Mouse (Mus musculus) right cerebral cortex, postnatal 36 days (tissue): ENCODE data around the gene Gsdma3.
"Not testable (repeated sequence)": the region's sequence is repeated elsewhere in the genome, so short reads cannot be mapped to it uniquely, and the experiment has no call there.

Experiments used
- DNase-seq, 2 experiments: peaks; one replicate each; pipeline ENCODE4 v3.0.0; 2022; ENCODE audit warnings: low spot score in 2 of 2, mixed read lengths in 1 of 2

Gene Gsdma3

DNA sequence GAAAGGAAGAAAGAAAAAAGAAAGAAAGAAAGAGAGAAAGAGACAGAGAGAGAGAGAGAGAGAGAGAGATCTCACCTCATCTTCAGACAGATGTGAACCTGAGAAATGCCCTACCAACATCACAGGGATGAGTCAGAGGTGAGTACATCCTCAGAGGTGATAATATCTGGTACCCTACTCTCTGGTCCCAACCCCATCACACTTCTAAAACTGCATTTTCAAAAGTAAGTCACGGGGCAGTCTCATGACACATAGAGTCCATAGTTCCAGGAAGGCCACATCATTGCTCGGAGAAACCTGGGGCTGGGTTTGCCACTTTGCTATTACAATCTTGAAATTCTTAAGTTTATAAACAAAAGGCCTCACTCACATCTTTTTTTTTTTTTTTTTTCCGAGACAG lies 30.2 kb upstream of the Gsdma3 start:
- DNase-seq: no peak

DNA sequence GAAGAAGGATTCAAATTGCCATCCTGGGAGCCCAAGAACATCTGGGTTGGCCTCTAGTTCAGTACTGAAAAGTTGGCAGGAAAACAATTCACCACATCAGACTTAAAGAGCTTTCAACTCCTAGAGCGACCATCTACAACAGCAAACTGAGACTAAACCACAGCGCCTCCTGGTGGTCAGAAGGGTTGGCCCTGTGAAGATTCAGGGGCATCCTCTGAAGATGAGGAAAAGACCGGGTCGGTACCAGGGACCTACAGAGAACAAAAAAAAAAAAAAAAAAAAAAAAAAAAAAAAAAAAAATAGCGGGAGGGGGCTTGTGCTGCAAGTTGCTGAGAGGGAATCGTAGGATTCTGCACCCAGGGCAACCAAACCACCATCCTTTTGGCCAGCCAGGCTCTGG lies 28.8 kb upstream of the Gsdma3 start:
- DNase-seq: no peak

DNA sequence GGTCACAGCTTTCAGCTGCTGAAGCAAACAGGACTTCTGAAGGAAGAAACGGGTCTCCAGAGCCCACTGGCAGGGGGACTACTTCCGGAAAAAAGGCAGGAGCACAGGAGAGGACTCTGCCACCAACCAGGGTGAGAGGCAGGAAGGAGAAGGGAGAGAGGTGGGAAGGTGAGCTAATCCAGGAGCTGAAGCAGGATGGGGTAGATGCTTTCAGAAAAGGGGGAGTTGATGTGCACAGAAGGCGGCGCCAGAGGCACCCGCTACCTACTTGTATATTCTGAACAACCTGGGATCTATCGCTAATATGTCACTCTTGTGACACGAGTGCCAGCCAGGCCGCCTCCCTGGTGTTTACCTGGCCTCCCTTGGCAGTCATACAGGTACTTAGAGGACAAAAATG lies 28.2 kb upstream of the Gsdma3 start, which contains the start of gene Lrrc3c:
Gene Lrrc3c, plus strand, starts transcription at position 301 of the 400 bp plus-strand sequence.
- DNase-seq: no peak

DNA sequence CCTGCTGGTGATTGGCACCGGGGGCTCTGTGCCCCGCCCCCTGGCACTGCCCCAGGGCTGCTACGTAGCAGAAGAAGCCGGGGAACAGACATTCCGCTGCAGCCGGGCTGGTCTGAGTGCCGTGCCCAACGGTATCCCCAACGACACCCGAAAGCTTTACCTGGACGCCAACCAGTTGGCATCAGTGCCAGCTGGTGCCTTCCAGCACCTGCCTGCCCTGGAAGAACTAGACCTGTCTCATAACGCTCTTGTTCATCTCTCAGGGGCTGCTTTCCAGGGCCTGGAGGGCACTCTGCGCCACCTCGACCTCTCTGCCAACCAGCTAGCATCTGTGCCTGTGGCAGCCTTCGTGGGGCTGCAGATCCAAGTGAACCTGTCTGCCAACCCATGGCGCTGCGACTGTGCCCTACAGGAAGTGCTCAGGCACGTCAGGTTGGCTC lies 27.3 kb upstream of the Gsdma3 start:
- DNase-seq: no peak

DNA sequence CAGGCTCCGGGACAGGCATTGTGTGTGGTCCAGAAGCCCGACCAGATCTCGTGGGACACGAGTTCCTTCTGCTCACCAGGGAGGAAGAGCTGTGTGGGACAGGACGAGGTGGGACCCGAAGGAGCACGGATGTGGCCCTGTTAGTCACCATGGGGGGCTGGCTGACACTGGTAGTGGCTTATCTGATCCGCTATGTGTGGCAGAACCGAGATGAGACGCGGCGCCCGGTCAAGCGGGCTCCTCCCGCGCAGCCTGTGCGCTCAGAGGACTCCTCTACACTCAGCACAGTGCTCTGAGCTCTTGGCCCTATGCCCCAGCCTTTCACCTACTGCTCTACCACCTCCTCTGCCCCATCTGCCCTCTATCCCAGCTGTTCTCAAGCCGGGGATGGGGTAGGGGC lies 26.9 kb upstream of the Gsdma3 start:
- no peak for DNase-seq

DNA sequence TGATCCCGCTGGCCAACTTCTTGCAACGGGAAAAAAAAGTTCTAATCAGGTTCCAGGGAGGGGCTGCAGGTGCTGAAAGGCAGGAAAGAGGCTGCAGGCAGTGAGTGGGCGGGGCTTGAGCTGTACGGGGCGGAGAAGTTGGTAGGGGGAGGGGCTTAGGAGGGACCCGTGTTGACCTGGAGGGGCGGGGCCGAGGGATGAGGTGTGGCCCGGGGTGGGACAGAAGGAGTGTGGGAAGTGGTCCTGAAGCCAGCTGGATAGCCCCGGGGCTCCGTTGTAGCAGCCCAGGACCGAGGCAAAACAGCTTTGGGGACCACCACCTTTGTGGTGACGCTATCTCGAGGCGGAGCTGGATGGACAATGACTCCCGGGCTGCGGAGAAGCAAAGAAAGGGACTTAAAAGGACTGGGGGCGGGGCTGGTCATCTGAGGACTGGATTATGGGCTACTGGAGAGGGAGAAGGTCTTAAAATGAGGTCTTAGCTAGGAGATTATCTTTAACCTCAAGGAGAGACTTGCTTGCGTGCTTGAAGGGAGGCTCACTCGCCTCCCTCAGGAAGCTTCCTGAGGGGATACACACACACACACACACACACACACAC lies 24.0 kb upstream of the Gsdma3 start:
- no peak for DNase-seq

DNA sequence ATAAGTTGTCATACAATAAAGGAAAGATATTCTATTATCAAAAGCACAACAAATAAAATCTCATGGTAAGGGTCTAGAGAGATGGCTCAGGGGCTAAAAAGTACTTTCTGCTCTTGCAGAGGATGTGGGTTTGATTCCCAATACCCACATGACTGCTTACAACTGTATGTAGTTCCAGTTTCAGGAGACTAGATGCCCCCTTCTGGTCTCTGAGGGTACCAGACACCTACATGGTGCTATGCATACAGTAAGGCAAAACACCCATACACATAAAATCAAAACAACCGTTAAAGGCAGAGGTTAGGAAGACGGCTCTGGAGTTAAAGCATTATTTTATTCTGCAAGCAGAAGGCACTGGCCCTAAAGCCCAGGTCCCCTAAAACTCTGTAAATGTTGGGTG lies 22.2 kb upstream of the Gsdma3 start:
- no peak for DNase-seq

DNA sequence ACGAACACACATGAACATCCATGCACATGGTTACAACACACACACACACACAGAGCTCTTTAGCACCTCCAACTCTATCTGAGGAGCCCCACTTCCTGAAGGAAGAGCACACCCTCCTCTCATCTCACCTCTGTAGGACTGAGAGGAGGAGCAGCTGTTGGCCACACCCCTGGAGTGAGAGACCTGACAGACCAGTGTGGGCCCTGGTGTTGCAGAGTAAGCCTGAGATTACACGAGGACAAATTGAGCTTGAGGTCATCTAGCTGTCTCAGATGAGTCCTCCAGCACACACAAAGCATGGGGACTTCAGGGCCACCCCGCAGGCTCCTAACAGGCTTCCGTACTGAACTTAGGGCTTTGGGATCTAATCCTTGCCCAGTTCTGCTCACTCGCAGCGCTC lies 21.2 kb upstream of the Gsdma3 start:
- DNase-seq: not testable (repeated sequence)

DNA sequence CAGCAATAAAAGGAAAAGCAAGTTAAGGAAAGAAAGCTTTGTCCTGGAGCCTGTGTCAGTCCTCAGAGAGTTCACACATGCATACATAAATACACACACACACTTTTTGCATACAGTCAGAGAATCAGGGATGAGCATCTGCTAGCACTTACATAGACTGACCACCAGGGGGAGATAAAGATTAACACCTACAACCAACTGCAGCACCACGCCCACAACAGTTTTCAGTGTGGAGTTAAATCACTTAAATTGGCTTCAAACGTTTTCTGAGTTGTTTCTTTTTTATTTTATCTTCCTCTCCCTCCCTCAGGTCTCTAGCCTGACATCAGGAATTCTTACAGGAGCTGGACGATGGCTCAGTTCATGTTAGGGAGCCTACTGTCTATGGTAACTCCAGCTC lies 19.4 kb upstream of the Gsdma3 start:
- peak in 1 of 2 experiments; percentile 20 for DNase-seq

DNA sequence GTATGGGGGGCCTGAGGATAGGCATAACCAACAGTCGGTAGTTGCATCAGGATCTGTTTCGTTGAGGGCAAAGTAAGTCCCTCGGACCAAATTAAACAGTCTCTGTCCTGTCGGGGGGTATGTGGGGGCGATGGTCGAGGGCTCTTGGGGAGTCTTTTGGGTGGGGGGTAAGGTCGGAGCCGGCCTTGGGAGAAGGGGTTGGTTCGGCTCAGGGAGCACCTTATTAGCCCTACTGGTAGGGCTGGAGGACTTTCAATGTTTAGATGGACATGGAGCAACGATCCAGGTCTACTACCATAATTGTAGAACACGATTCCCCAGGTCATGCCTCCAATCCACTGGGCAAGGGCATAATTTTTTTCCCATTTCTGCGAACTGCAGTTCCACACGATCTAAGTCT lies 5.4 kb upstream of the Gsdma3 start:
- no peak for DNase-seq

DNA sequence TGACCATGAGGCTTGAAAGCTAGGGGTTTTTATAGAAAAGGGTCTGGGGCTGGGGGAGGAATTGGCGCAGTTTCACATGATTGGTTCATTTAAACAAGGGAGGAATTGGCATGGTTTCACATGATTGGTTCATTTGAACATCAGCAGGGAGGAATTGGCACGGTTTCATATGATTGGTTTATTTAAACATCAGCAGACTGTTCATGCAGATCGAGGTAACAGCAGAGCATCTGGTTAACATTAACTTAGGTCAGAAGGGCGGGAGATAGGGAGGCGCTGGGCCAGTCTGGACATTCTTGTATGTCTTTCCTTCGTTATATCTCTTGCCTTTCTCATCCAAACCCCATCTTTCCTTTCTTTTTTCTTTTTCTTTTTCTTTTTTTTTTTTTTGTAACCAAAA lies 2.2 kb upstream of the Gsdma3 start:
- DNase-seq: not testable (repeated sequence)

DNA sequence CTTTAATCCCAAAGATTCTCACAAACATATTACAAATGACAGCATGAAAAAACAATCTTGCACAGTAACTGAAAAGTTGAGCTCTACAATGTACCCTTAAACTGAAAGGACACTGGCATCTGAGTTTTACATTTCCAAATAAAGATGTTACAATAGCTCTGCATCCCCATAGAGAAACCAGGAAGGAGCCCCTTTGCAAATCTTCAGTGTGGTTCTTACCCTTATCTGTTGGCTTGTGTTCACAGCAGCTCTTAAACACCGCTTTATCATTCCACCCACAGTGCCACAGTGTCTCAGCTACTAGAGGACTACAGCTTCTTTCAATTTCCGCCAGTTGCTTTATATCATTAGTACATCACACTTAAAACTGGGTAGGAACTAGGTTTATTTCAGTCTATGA lies 1.8 kb upstream of the Gsdma3 start:
- DNase-seq: not testable (repeated sequence)

DNA sequence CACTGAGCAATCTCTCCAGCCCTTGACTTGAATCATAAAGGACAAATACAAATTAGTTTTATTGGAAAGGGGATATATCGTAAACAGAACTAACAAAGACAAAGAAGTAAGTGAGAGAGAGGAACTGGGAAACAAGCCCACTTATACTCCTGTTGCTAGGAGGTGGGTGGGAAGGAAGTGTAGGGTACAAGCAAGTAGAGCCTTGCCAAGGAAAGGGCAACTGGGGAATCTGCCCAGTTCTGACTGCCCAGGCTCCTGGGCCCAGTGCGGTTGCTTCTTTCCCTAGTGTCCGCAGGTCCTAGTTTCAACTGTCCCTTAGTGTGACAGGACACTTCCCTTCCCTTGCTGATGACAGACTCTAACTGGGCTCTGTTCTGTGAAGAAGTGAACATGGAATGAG lies 2.5 kb downstream of the Gsdma3 start:
- DNase-seq: no peak

DNA sequence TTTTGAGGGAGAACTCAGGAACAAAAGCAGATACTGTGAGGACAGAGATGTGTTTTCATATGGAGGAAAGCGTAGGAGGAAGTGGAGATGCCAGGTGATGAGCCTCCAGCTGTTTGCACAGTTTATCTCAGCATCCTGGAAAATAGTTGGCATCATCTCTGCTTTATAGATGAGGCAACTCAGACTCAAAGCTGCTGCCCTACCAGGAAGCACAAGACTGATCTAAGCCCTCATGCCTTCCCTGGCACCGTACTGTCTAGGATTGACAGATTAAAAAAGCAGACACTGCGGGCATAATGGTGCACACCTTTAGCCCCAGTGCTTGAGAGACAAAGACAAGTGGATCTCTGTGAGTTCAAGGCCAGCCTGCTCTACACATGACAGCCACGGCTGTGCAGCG lies 4.5 kb downstream of the Gsdma3 start:
- DNase-seq: no peak

DNA sequence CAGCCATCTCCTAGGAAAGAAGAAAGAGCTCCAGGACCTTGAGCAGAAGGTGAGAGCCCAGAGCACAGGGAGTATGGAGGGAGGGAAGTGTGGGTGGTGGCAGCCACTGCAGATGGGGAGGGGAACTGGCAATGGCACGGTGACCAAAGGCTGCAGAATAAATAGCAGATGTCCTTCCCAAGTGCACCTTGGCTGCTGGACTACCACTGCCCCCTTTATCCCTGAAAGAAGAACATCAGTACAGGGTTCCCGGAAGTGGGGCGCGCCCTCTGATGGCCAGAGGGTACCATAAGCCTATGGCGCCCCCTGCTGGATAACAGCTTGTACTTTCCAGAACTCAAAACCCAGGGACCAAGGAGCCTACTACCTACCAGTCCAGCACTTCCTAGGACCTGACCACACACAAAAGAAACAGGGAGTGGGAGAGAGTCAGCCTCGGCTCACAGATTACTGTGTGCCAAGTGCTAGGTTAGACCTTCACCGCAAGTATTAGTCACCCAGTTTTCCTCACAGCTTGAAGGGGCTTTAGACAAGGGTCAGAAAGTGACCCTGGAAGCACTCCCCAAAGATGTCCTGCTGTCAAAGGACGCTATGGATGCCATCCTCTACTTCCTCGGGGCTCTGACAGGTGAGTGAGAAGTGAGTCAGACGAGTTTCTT lies 9.3 kb downstream of the Gsdma3 start:
- not testable (repeated sequence) for DNase-seq

DNA sequence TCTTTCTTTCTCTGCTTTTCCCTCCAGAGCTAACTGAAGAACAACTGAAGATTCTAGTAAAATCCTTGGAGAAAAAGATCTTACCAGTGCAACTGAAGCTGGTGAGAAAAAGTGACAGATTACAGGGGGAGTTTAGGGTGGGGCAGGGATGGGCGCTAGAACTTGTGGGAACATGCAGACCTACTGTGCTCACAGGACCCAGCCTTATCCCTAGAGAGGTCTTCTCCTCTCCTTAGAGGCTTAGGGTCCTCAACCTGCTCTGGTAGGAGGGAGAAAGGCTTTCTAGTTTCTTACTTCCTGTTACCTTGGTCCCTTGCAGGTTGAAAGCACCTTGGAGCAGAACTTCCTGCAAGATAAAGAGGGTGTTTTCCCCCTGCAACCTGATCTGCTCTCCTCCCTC lies 11.3 kb downstream of the Gsdma3 start:
- no peak for DNase-seq

DNA sequence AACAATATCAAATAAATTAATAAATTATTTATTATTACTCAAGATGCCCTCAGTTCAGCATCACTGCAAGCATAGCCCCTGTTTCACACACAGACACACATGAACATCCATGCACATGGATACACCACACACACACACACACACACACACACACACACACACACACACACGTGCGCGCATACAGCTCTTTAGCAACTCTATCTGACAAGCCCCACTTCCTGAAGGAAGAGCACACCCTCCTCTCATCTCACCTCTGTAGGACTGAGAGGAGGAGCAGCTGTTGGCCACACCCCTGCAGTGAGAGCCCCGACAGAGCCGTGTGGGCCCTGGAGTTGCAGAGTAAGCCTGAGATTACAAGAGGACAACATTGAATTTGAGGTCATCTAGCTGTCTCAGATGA lies 13.9 kb downstream of the Gsdma3 start:
- no peak for DNase-seq

DNA sequence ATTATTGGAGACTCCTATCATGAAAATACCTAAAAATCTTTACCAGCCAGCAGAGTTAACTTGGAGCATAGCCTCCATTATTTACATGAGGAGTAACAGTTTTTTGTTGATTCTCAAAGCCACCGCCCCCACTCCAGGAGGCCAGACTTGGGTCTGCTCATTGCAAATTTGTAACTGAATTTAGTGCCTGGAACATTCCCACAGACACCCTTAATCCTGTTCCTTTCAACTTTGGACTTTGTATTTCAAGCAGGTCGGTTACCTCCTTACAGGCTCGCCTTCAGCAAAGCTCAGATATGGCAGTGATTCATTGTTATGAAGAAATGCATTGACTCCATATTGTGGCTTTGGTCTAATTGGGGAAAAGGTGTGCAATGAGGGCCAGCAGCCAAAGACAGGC lies 18.6 kb downstream of the Gsdma3 start:
- no peak for DNase-seq

DNA sequence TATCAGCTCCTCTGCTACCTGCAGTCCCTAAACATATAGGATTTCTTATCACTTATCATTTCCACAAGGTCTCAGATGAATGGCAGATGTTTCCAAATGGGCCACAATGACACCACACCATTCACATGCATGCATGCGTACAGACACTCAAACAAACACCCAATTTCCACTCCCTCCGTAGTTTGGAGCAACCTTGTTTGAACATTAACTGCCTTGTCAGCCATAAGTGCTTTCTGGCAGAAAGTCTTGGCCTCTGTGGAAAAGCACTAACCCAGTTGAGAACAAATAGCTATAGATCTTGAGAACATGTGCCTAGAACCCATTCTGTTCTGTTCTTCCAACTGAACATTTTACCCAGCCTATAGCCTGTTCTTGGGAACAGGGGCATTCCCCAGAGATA lies 19.8 kb downstream of the Gsdma3 start:
- DNase-seq: no peak

DNA sequence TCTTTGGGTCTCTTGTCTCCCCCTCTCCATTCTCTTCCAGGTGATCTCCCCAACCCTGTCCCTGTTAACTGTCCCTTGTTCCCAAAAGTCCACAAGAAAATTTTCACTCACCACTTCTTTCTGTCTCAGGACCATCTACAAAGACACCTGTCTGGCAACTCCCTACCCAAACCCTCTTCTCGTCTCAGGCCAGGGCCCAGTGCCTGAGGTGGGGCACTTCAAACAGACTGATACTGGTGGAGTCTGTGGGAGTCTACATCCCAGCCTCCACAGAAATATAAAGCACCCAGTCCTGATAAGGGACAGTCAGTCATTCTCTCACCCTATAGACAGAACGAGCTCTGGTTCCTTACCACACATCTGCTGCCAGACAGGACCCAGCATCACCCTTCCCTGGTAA lies 20.3 kb downstream of the Gsdma3 start, which contains the start of gene Gsdma2:
Gene Gsdma2, plus strand, starts transcription at position 301 of the 400 bp plus-strand sequence.
- DNase-seq: no peak

DNA sequence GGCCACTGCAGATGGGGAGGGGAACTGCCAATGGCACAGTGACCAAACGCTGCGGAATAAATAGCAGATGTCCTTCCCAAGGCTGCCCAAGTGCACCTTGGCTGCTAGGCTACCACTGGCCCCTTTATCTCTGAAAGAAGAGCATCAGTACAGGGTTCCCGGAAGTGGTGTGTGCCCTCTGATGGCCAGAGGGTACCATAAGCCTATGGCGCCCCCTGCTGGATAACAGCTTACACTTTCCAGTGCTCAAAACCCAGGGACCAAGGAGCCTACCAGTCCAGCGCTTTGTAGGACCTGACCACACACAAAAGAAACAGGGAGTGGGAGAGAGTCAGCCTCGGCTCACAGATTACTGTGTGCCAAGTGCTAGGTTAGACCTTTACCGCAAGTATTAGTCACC lies 28.9 kb downstream of the Gsdma3 start:
- not testable (repeated sequence) for DNase-seq

DNA sequence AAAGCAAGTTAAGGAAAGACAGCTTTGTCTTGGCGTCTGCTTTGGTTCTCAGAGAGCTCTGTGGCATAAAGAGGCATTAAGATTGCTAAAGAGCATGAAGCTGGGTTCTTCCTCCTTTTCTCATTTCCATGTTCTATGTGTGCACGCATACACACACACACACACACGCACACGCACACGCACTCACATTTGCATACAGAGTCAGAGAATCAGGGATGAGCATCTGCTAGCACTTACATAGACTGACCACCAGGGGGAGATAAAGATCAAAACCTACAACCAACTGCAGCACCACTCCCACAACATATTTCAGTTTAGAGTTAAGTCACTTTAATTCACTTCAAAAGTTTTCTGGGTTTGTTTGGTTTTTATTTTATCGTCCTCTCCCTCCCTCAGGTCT lies 34.4 kb downstream of the Gsdma3 start:
- DNase-seq: peak; percentile 28 to 32

DNA sequence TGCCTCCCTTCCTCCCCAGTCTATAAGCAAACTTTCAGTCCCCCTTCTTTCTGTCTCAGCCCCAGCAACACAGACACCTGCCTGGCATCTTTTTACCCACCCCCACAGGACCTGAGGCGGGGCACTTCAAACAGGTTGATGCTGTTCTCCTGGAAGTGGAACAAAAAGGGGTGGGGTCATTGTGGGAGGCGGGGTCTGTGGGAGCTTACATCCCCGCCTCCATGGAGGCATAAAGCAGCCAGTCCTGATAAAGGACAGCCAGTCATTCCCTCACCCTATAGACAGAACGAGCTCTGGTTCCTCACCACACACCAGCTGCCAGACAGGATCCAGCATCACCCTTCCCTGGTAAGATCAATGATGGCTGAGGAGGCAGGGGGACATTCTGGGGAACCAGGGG lies 37.9 kb downstream of the Gsdma3 start, which contains the start of gene Gsdma:
Gene Gsdma, plus strand, starts transcription at position 261 of the 400 bp plus-strand sequence.
- no peak for DNase-seq

DNA sequence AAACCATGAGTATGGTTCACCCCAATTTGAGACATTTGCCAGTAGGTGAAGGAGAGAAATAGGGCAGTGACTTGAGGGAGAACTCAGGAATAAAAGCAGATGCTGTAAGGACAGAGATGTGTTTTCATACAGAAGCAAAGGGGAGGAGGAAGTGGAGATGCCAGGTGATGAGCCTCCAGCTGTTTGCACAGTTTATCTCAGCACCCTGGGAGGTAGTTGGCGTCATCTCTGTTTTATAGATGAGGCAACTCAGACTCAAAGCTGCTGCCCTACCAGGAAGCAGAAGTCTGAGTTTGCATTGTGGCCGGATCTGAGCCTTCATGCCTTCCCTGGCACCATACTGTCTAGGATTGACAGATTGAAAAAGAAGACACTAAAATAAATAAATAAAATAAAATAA lies 42.8 kb downstream of the Gsdma3 start:
- DNase-seq: no peak
